Mouse (Mus musculus) lung, postnatal 25 days (tissue): ENCODE data around the gene Babam2.
A peak's percentile ranks its signal among the peaks of the same experiment; 100 is the strongest.
"Not testable (repeated sequence)": the region's sequence is repeated elsewhere in the genome, so short reads cannot be mapped to it uniquely, and the experiment has no call there.

Source experiments
- DNase-seq: peaks from one replicate; pipeline ENCODE4 v3.0.0; 2022; ENCODE audit warnings: low spot score

Gene Babam2

GRCm38 (mm10) chr5:31787201-31787600 is 89.7 kb downstream of the Babam2 start:
- no peak for DNase-seq

GRCm38 (mm10) chr5:31787622-31788021 is 90.1 kb downstream of the Babam2 start:
- no peak for DNase-seq

GRCm38 (mm10) chr5:31792338-31792737 is 94.9 kb downstream of the Babam2 start:
- no peak for DNase-seq

- peak; percentile 10 for DNase-seq
Measured at GRCm38 (mm10) chr5:31792863-31793262, 95.4 kb downstream of the Babam2 start.

GRCm38 (mm10) chr5:31795414-31795813 is 97.9 kb downstream of the Babam2 start:
- no peak for DNase-seq

GRCm38 (mm10) chr5:31796979-31797378 is 99.5 kb downstream of the Babam2 start:
- no peak for DNase-seq

GRCm38 (mm10) chr5:31804211-31804610 is 106.7 kb downstream of the Babam2 start:
- not testable (repeated sequence) for DNase-seq

- no peak for DNase-seq
Measured at GRCm38 (mm10) chr5:31804751-31805150, 107.3 kb downstream of the Babam2 start.

GRCm38 (mm10) chr5:31807312-31807711 is 109.8 kb downstream of the Babam2 start:
- no peak for DNase-seq

- DNase-seq = no peak
Measured at GRCm38 (mm10) chr5:31808271-31808670, 110.8 kb downstream of the Babam2 start.

- DNase-seq = no peak
Measured at GRCm38 (mm10) chr5:31810796-31811662, 113.5 kb downstream of the Babam2 start.

- no peak for DNase-seq
Measured at GRCm38 (mm10) chr5:31811663-31812001, 114.1 kb downstream of the Babam2 start.

- DNase-seq = no peak
Measured at GRCm38 (mm10) chr5:31813156-31813675, 115.7 kb downstream of the Babam2 start.

- no peak for DNase-seq
Measured at GRCm38 (mm10) chr5:31814068-31814467, 116.6 kb downstream of the Babam2 start.

GRCm38 (mm10) chr5:31815129-31815528 is 117.6 kb downstream of the Babam2 start:
- no peak for DNase-seq

GRCm38 (mm10) chr5:31816082-31816481 is 118.6 kb downstream of the Babam2 start:
- no peak for DNase-seq

- no peak for DNase-seq
Measured at GRCm38 (mm10) chr5:31820801-31821200, 123.3 kb downstream of the Babam2 start.

GRCm38 (mm10) chr5:31821204-31821603 is 123.7 kb downstream of the Babam2 start:
- DNase-seq = no peak

GRCm38 (mm10) chr5:31823673-31824072 is 126.2 kb downstream of the Babam2 start:
- DNase-seq = no peak

GRCm38 (mm10) chr5:31824126-31824525 is 126.6 kb downstream of the Babam2 start:
- DNase-seq = no peak

- DNase-seq = no peak
Measured at GRCm38 (mm10) chr5:31827304-31827703, 129.8 kb downstream of the Babam2 start.

GRCm38 (mm10) chr5:31827896-31828295 is 130.4 kb downstream of the Babam2 start:
- DNase-seq = no peak

- DNase-seq = no peak
Measured at GRCm38 (mm10) chr5:31828747-31829146, 131.3 kb downstream of the Babam2 start.

- no peak for DNase-seq
Measured at GRCm38 (mm10) chr5:31829588-31829987, 132.1 kb downstream of the Babam2 start.
